Mouse (Mus musculus) heart, embryonic 13.5 days (tissue): Measurements from ENCODE around the gene Ints6. TPM values are rescaled to one million over a fixed set of nuclear protein-coding genes. Genes with fewer than 3 reads are reported as not detected.

Source experiments
- ATAC-seq: fragments of 200-750 bp; cut with Nextera tagmentation; 2 replicates; pipeline ENCODE4 v1.8.0; 2017; ENCODE audit warnings: moderate TSS enrichment; ENCODE audit not compliant: insufficient number of reproducible peaks, low FRiP score, low TSS enrichment; ENCODE audit errors: extremely low read depth
- H3K27ac ChIP-seq: fragments of 300-500 bp; sonication (generic); replicated peaks from 2 replicates; pipeline ENCODE4 v1.5.1; 2015; ENCODE audit warnings: moderate library complexity, mild to moderate bottlenecking, inconsistent platforms
- H3K27me3 ChIP-seq: fragments of 300-500 bp; sonication (generic); replicated peaks from 2 replicates; pipeline ENCODE4 v1.6.1; 2015; ENCODE audit warnings: mild to moderate bottlenecking, inconsistent platforms
- H3K36me3 ChIP-seq: fragments of 300-500 bp; sonication (generic); 2 replicates; pipeline ENCODE4 v1.6.1; 2015; ENCODE audit warnings: mild to moderate bottlenecking, inconsistent platforms
- H3K4me1 ChIP-seq: fragments of 300-500 bp; sonication (generic); 2 replicates; pipeline ENCODE4 v1.6.1; 2015; ENCODE audit warnings: inconsistent platforms
- H3K4me2 ChIP-seq: fragments of 300-500 bp; sonication (generic); 2 replicates; pipeline ENCODE4 v1.6.1; 2015; ENCODE audit warnings: inconsistent platforms, mild to moderate bottlenecking, moderate library complexity
- H3K4me3 ChIP-seq: fragments of 300-500 bp; sonication (generic); 2 replicates; pipeline ENCODE4 v1.5.1; 2015; ENCODE audit warnings: moderate library complexity, mild to moderate bottlenecking, inconsistent platforms
- H3K9ac ChIP-seq: fragments of 300-500 bp; sonication (generic); 2 replicates; pipeline ENCODE4 v1.6.1; 2015; ENCODE audit warnings: inconsistent platforms, mild to moderate bottlenecking, moderate library complexity
- H3K9me3 ChIP-seq: fragments of 300-500 bp; sonication (generic); 2 replicates; pipeline ENCODE4 v1.6.1; 2016; ENCODE audit warnings: inconsistent platforms
- WGBS: fragments of 180-500 bp; shearing (Covaris S2); methylation state at CpG from one replicate; pipeline ENCODE4 v1.1.7; 2015; ENCODE audit warnings: mixed read lengths; 5-methylcytosine and 5-hydroxymethylcytosine counted together
- polyA plus RNA-seq: library from polyadenylated mRNA; unstranded; fragments of >200 nt; fragmentation: Nextera tagmentation; extraction: Ambion mirVana; gene quantifications from 2 replicates; pipeline ENCODE4 v1.2.1, GENCODE M21; 2015

The Ints6 gene
- polyA plus RNA-seq, 1 experiment from 2014 or later, result 13.6 TPM

GRCm38 (mm10) chr14:62751479-62751878, 9.5 kb downstream of the Ints6 start:
- 78% methylated on average over 2 of the region's 2 CpGs for WGBS
- H3K9ac ChIP-seq, result no peak overlapping the region
- peaks cover 8% of the 10 kb centered on the region for H3K4me1 ChIP-seq
- H3K9me3 ChIP-seq, result no peaks in the 10 kb centered on the region
- H3K4me2 ChIP-seq, result 0 out of 2 replicates have a peak overlapping the region, but pooled peaks have one; percentile 13
- H3K27me3 ChIP-seq, result no peaks in the 10 kb centered on the region
- H3K27ac ChIP-seq, result no peak overlapping the region; the same call in 1 of the 2 replicates
- peak; percentile 54; the same call in 1 of the 2 replicates for ATAC-seq
- peaks cover 46% of the 10 kb centered on the region for H3K36me3 ChIP-seq
- H3K4me3 ChIP-seq, result no peak overlapping the region

GRCm38 (mm10) chr14:62735646-62736045, 25.3 kb downstream of the Ints6 start:
- H3K4me3 ChIP-seq, result no peak overlapping the region
- no peak overlapping the region for H3K9ac ChIP-seq
- no peak for ATAC-seq
- H3K36me3 ChIP-seq, result peaks cover 48% of the 10 kb centered on the region
- no peaks in the 10 kb centered on the region for H3K27me3 ChIP-seq
- 86% methylated on average over 1 of the region's 1 CpGs for WGBS
- H3K9me3 ChIP-seq, result no peaks in the 10 kb centered on the region
- no peak overlapping the region for H3K4me2 ChIP-seq
- H3K4me1 ChIP-seq, result peaks cover 3% of the 10 kb centered on the region; the same call in 1 of the 2 replicates
- H3K27ac ChIP-seq, result no peak overlapping the region

- H3K4me1 ChIP-seq, result no peaks in the 10 kb centered on the region
- no peak overlapping the region for H3K4me2 ChIP-seq
- H3K36me3 ChIP-seq, result peaks cover 56% of the 10 kb centered on the region
- no peak overlapping the region for H3K9ac ChIP-seq
- no peaks in the 10 kb centered on the region for H3K9me3 ChIP-seq
- H3K27ac ChIP-seq, result no peak overlapping the region
- no peaks in the 10 kb centered on the region for H3K27me3 ChIP-seq
- no peak overlapping the region for H3K4me3 ChIP-seq
- ATAC-seq, result no peak
- 83% methylated on average over 2 of the region's 2 CpGs for WGBS
Observed at GRCm38 (mm10) chr14:62733666-62734065, 27.3 kb downstream of the Ints6 start.

- Histone ChIP-seq H3K9me3 (no peaks in the 10 kb centered on the region), H3K4me1 (no peaks in the 10 kb centered on the region), H3K36me3 (peaks cover 48% of the 10 kb centered on the region), H3K27me3 (no peaks in the 10 kb centered on the region), H3K9ac (no peak overlapping the region), H3K4me3 (no peak overlapping the region), H3K4me2 (no peak overlapping the region), H3K27ac (no peak overlapping the region)
- WGBS, result 50% methylated on average over 1 of the region's 1 CpGs
- no peak for ATAC-seq
Observed at GRCm38 (mm10) chr14:62731902-62732301, 29.1 kb downstream of the Ints6 start.

- H3K36me3 ChIP-seq, result peaks cover 12% of the 10 kb centered on the region; the same call in 1 of the 2 replicates
- no peak overlapping the region for H3K4me2 ChIP-seq
- H3K27me3 ChIP-seq, result no peaks in the 10 kb centered on the region
- ATAC-seq, result no peak
- no peak overlapping the region for H3K4me3 ChIP-seq
- H3K9ac ChIP-seq, result no peak overlapping the region
- peaks cover 19% of the 10 kb centered on the region for H3K4me1 ChIP-seq
- no peak overlapping the region for H3K27ac ChIP-seq
- H3K9me3 ChIP-seq, result no peaks in the 10 kb centered on the region
Observed at GRCm38 (mm10) chr14:62724560-62724959, 36.4 kb downstream of the Ints6 start.

- Histone ChIP-seq H3K9ac (no peak overlapping the region), H3K36me3 (0 out of 2 replicates have a peak, but pooled peaks cover 6% of the 10 kb centered on the region), H3K27me3 (no peaks in the 10 kb centered on the region), H3K4me1 (peaks cover 19% of the 10 kb centered on the region), H3K4me3 (no peak overlapping the region), H3K27ac (0 out of 2 replicates have a peak overlapping the region, but pooled peaks have one; percentile 1), H3K4me2 (no peak overlapping the region), H3K9me3 (no peaks in the 10 kb centered on the region)
- no peak for ATAC-seq
- WGBS, result 69% methylated on average over 1 of the region's 1 CpGs
Observed at GRCm38 (mm10) chr14:62721625-62722024, 39.3 kb downstream of the Ints6 start.

- Histone ChIP-seq H3K4me1 (peaks cover 10% of the 10 kb centered on the region), H3K27ac (no peak overlapping the region), H3K4me3 (no peak overlapping the region), H3K9me3 (no peaks in the 10 kb centered on the region), H3K9ac (no peak overlapping the region), H3K27me3 (no peaks in the 10 kb centered on the region), H3K36me3 (peaks cover 31% of the 10 kb centered on the region), H3K4me2 (no peak overlapping the region)
- ATAC-seq, result no peak
- 73% methylated on average over 2 of the region's 2 CpGs for WGBS
Observed at GRCm38 (mm10) chr14:62718161-62718560, 42.8 kb downstream of the Ints6 start.

- WGBS, result 71% methylated on average over 3 of the region's 3 CpGs
- no peak for ATAC-seq
- H3K27ac ChIP-seq, result no peak overlapping the region
- no peaks in the 10 kb centered on the region for H3K4me1 ChIP-seq
- H3K9me3 ChIP-seq, result no peaks in the 10 kb centered on the region
- no peak overlapping the region for H3K9ac ChIP-seq
- H3K4me2 ChIP-seq, result no peak overlapping the region
- no peak overlapping the region for H3K4me3 ChIP-seq
- no peaks in the 10 kb centered on the region for H3K27me3 ChIP-seq
- H3K36me3 ChIP-seq, result no peaks in the 10 kb centered on the region
Observed at GRCm38 (mm10) chr14:62673646-62674045, 87.3 kb downstream of the Ints6 start.

- Histone ChIP-seq H3K4me2 (no peak overlapping the region), H3K36me3 (no peaks in the 10 kb centered on the region), H3K9ac (no peak overlapping the region), H3K4me3 (no peak overlapping the region), H3K9me3 (no peaks in the 10 kb centered on the region), H3K27me3 (no peaks in the 10 kb centered on the region), H3K4me1 (no peaks in the 10 kb centered on the region), H3K27ac (no peak overlapping the region)
- WGBS, result 33% methylated on average over 9 of the region's 9 CpGs
- ATAC-seq, result no peak
Observed at GRCm38 (mm10) chr14:62664976-62665673, 95.8 kb downstream of the Ints6 start.

GRCm38 (mm10) chr14:62663367-62663766, 97.6 kb downstream of the Ints6 start, which contains the start of gene Serpine3:
Gene Serpine3, plus strand, starts transcription at chr14:62663667.
- Histone ChIP-seq H3K27ac (no peak within 1 kb of the TSS), H3K4me3 (no peak within 1 kb of the TSS), H3K36me3 (no peaks in the 10 kb centered on the region), H3K9me3 (no peaks in the 10 kb centered on the region), H3K4me1 (no peaks in the 10 kb centered on the region), H3K4me2 (no peak within 1 kb of the TSS), H3K27me3 (no peaks in the 10 kb centered on the region), H3K9ac (no peak within 1 kb of the TSS)
- no peak for ATAC-seq
- 73% methylated on average over 8 of the region's 8 CpGs for WGBS

- no peaks in the 10 kb centered on the region for H3K27me3 ChIP-seq
- H3K4me1 ChIP-seq, result no peaks in the 10 kb centered on the region
- no peaks in the 10 kb centered on the region for H3K9me3 ChIP-seq
- H3K4me3 ChIP-seq, result no peak overlapping the region
- no peak overlapping the region for H3K4me2 ChIP-seq
- 72% methylated on average over 6 of the region's 6 CpGs for WGBS
- no peak overlapping the region for H3K9ac ChIP-seq
- ATAC-seq, result no peak
- H3K36me3 ChIP-seq, result no peaks in the 10 kb centered on the region
- H3K27ac ChIP-seq, result no peak overlapping the region
Observed at GRCm38 (mm10) chr14:62662381-62662780, 98.6 kb downstream of the Ints6 start.

- Histone ChIP-seq H3K36me3 (no peaks in the 10 kb centered on the region), H3K9ac (no peak overlapping the region), H3K27ac (no peak overlapping the region), H3K4me1 (no peaks in the 10 kb centered on the region), H3K4me2 (no peak overlapping the region), H3K4me3 (no peak overlapping the region), H3K27me3 (no peaks in the 10 kb centered on the region), H3K9me3 (no peaks in the 10 kb centered on the region)
- no peak for ATAC-seq
- 57% methylated on average over 3 of the region's 3 CpGs for WGBS
Observed at GRCm38 (mm10) chr14:62657469-62657868, 103.5 kb downstream of the Ints6 start.
